Mouse (Mus musculus) adrenal gland, adult (tissue): ENCODE measurements at regions not wholly inside any gene's neighbourhood (a gene's known extent, or its start where the extent isn't known, plus 50 kb on each side); places are given as distances from the start of the nearest gene placed in this dataset.

ENCODE experiments used
- DNase-seq, 2 experiments: peaks; one replicate each; pipeline ENCODE4 v3.0.0; 2022 to 2023; ENCODE audit warnings: low spot score in 1 of 2; ENCODE audit not compliant: inconsistent age in 2 of 2

- no peak for DNase-seq
Observed at GRCm38 (mm10) chr4:71076131-71076530, 541.3 kb upstream of the Megf9 start.

GRCm38 (mm10) chr4:71034541-71034940, 499.7 kb upstream of the Megf9 start:
- peak in 1 of 2 experiments; percentile 80 for DNase-seq
